9 mouse cellular contexts compared by ENCODE assay signal in genomic region chr13:63356558-63356957, GRCm38 (mm10).
DNase-seq lines count a peak whose midpoint lies in the region; ATAC-seq and TF ChIP-seq lines count a peak whose summit lies in the region.
"Had no signal": no experiment of that assay in that cellular context is flagged by ENCODE, and none has a peak within 500 bp of the region (broad histone marks: within the 10 kb centered on the region; RNA-seq: fewer than 3 reads in every experiment).

No protein-coding gene starts in this region.

- peak; percentile 78 for DNase-seq in NIH3T3 (ENCODE audit: low read depth)
- peak; percentile 53 for DNase-seq in cerebellum, adult 9-11 months
- DNase-seq in gastrocnemius, adult 2 months: peak; percentile 36
- DNase-seq in kidney, postnatal 4 days: peak; percentile 53 to 67
- peak; percentile 65 for DNase-seq in retina, postnatal 7 days (ENCODE audit: low read depth, low spot score)
- no peak for DNase-seq in urinary bladder, postnatal 4 days (ENCODE audit: low spot score in 2 of 2)

- H3K9ac ChIP-seq in lung, embryonic 16.5 days (ENCODE audit: low read length): no peak overlapping the region
- H3K9ac ChIP-seq: heart, embryonic 15.5 days had no signal

- H3K27ac ChIP-seq in gastrocnemius, adult 2 months: no peak overlapping the region
- no peak overlapping the region for H3K27ac ChIP-seq in lung, embryonic 16.5 days (ENCODE audit: low read length)
- H3K27ac ChIP-seq: heart, embryonic 15.5 days had no signal

- no peak overlapping the region for H3K4me3 ChIP-seq in gastrocnemius, adult 2 months
- H3K4me3 ChIP-seq in lung, embryonic 16.5 days (ENCODE audit: low read length): no peak overlapping the region
- H3K4me3 ChIP-seq: heart, embryonic 15.5 days had no signal

- H3K4me2 ChIP-seq in lung, embryonic 16.5 days (ENCODE audit: low read depth, low read length): no peak overlapping the region
- H3K4me2 ChIP-seq: heart, embryonic 15.5 days had no signal

- no peaks in the 10 kb centered on the region for H3K27me3 ChIP-seq in lung, embryonic 16.5 days (ENCODE audit: control insufficient read depth, insufficient read depth, low read depth, low read length)
- H3K27me3 ChIP-seq: heart, embryonic 15.5 days had no signal

- no peaks in the 10 kb centered on the region; the same call in 1 of the 2 replicates for H3K4me1 ChIP-seq in lung, embryonic 16.5 days (replicated peaks; ENCODE audit: control insufficient read depth, insufficient read depth, low read length)
- H3K4me1 ChIP-seq: heart, embryonic 15.5 days had no signal

- H3K36me3 ChIP-seq in lung, embryonic 16.5 days (ENCODE audit: control insufficient read depth, insufficient read depth, low read length): no peaks in the 10 kb centered on the region
- H3K36me3 ChIP-seq: heart, embryonic 15.5 days had no signal

- peak; percentile 85 for ATAC-seq in CD4-positive, CD25-positive, alpha-beta regulatory T cell, adult 4 months
- 0 out of 2 replicates have a peak, but pooled peaks have one; percentile 39 for ATAC-seq in lung, embryonic 16.5 days (ENCODE audit: low read depth)

- WGBS in lung, embryonic 16.5 days: 28% methylated on average over 3 of the region's 3 CpGs

- intact Hi-C loops in gastrocnemius, adult 2 months (cut with DNase I): loop anchor here (2.0 kb wide), 1 partner anchor 438 kb away; no protein-coding TSS in a partner anchor

- TF ChIP-seq CTCF in gastrocnemius, adult 2 months (IDR thresholded peaks at IDR 0.05): peak; percentile 94

- no peaks in the 10 kb centered on the region for H3K9me3 ChIP-seq in lung, embryonic 16.5 days (ENCODE audit: control insufficient read depth, low read length)
- H3K9me3 ChIP-seq: heart, embryonic 15.5 days had no signal

Comparison
In these comparisons a context has a peak if more than half of its experiments do, and no peak if none do; other contexts are left out.
1. DNase-seq: peak in NIH3T3 (single experiment), cerebellum, adult 9-11 months (single experiment), gastrocnemius, adult 2 months (single experiment), kidney, postnatal 4 days (2 of 2) and retina, postnatal 7 days (single experiment); none in urinary bladder, postnatal 4 days (0 of 2).